Mouse (Mus musculus): Measurements from ENCODE around the gene Hk3. TPM values are rescaled to one million over a fixed set of nuclear protein-coding genes. Genes with fewer than 3 reads are reported as not detected.

Gene Hk3
- polyA plus RNA-seq, 1 experiment from 2014 or later, result 0.58 TPM

DNA sequence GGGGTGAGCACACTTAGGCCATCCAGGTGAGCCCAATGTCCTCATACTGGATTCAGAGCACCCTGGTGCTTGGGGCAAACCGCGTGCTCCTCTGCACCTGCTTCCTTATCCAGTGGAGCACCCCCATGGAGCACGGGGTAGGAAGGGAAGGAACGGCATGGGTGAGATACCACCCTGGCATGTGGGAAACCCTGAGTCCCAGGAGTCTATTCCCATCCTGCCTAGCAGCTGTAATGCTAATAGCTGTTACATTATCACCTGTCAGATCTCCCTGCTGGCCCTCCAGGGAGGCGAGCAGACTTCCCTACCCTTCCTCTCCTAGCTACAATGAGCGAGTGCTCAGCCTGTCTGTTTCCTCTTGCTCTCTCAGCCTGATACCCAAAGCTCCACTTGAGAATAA, 26.0 kb downstream of the Hk3 start:
- Histone ChIP-seq H3K9me3 (no peaks in the 10 kb centered on the region), H3K36me3 (replicated peaks) (0 out of 2 replicates have a peak, but pooled peaks cover 3% of the 10 kb centered on the region), H3K4me1 (peaks cover 77% of the 10 kb centered on the region), H3K27ac (peak overlapping the region; percentile 85), H3K27me3 (ENCODE audit: poor library complexity, severe bottlenecking) (peaks cover 92% of the 10 kb centered on the region), H3K4me3 (peak overlapping the region; percentile 23; the same call in 1 of the 2 replicates)
- WGBS, result 54% methylated on average over 6 of the region's 6 CpGs
- DNase-seq (ENCODE audit: extremely low spot score, low spot score), result no peak

DNA sequence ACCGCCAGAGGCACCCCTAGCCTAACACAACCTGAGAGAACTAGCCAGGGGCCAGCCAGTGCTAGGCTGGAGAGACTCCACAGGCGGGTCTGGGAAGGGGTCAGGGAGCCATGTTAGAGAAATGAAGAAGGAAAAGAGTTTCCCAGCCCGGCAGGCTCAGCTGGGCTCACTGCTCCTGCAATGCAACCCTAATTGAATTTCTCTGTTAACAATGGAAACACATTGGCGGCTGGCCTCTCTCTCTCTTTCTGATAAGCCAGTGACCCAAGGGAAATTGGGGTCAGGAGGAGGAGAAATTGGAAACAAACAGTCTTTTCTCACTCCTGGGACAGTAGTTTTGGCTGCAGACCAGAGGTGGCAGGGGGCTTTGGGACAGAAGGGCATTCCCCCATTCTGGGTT, 26.6 kb downstream of the Hk3 start:
- Histone ChIP-seq H3K4me3 (peak overlapping the region; percentile 23), H3K36me3 (replicated peaks) (no peaks in the 10 kb centered on the region), H3K9me3 (no peaks in the 10 kb centered on the region), H3K27ac (peak overlapping the region; percentile 85), H3K4me1 (peaks cover 83% of the 10 kb centered on the region), H3K27me3 (ENCODE audit: poor library complexity, severe bottlenecking) (peaks cover 92% of the 10 kb centered on the region)
- peak; percentile 69 for DNase-seq (ENCODE audit: extremely low spot score, low spot score)
- 2% methylated on average over 4 of the region's 4 CpGs for WGBS

DNA sequence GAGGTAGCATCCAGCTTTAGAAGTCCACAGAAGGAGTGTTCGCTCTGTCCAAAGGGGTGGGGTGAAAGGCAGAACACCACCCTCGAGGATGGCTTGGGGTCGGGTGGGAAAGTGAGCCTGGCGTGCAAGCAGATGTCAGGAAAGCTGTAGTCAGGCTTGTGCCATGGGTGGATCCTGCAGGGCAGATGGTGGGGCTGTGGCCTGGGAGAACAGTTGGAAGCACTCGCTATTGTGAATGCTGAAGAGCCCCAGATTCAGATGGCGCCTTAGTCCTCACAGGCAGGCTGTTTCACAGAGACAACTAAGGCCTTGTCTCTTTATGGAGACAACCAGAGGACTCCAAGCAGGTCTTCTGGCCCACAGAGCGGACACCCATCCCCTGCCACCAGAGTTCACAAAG, 29.0 kb downstream of the Hk3 start:
- H3K27ac ChIP-seq, result peak overlapping the region; percentile 69
- peaks cover 90% of the 10 kb centered on the region for H3K4me1 ChIP-seq

DNA sequence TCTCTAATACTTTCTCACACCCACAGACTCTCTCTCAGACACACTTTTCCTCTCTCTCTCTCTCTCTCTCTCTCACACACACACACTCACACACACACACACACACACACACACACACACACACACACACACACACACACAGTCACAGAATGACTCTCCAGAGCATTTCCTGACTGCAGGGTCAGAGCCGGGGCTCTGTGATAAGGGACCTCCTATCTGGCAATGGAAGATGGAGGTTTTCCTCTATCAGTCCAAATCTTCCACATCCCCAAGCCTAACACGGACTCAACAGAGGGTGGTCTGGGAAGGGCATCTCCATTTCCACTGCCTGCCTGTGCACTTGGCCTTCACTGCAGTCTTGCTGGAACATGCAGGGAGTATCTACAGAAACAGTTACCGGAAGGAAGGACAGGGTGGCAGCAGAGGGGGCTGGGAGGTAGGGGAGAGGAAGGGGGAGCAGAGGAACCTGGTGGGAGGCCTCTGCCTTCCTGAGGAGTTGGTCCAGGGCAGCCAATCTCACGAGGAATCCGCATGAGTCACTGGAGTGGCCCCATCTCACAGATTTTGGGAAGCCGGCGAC, 32.9 kb downstream of the Hk3 start:
- 54% methylated on average over 7 of the region's 7 CpGs for WGBS
- no peak for DNase-seq (ENCODE audit: extremely low spot score, low spot score)
- Histone ChIP-seq H3K27me3 (ENCODE audit: poor library complexity, severe bottlenecking) (peaks cover 96% of the 10 kb centered on the region), H3K4me1 (peaks cover 51% of the 10 kb centered on the region), H3K36me3 (replicated peaks) (no peaks in the 10 kb centered on the region), H3K27ac (0 out of 2 replicates have a peak overlapping the region, but pooled peaks have one; percentile 11), H3K9me3 (no peaks in the 10 kb centered on the region), H3K4me3 (no peak overlapping the region)

More for the DNA sequence above, 29.0 kb downstream of the Hk3 start:
- Histone ChIP-seq H3K27me3 (ENCODE audit: poor library complexity, severe bottlenecking) (peaks cover 90% of the 10 kb centered on the region), H3K4me3 (no peak overlapping the region), H3K36me3 (replicated peaks) (no peaks in the 10 kb centered on the region), H3K9me3 (no peaks in the 10 kb centered on the region)
- DNase-seq (ENCODE audit: extremely low spot score, low spot score), result no peak
- 89% methylated on average over 7 of the region's 7 CpGs for WGBS

DNA sequence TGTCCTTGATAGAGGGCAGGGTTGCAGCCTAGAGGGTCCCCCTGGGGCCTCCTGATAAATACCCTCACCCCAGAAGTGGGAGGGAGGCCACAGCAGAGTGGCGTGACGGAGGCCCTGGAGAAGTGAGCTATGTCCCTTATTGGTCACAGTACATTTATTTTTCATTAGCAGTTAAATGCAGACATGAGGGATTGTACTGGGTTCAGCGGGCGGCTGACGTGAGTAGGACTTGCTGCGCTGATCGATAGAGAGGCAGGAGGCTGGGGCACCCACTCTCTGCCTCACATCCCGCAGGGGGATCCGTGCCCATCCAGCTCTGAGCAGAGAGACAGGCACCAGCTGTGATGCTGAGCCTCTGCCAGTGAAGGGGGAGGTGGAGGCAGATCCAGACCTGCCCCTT, 33.8 kb downstream of the Hk3 start:
- peaks cover 42% of the 10 kb centered on the region for H3K4me1 ChIP-seq
- 86% methylated on average over 9 of the region's 9 CpGs for WGBS

DNA sequence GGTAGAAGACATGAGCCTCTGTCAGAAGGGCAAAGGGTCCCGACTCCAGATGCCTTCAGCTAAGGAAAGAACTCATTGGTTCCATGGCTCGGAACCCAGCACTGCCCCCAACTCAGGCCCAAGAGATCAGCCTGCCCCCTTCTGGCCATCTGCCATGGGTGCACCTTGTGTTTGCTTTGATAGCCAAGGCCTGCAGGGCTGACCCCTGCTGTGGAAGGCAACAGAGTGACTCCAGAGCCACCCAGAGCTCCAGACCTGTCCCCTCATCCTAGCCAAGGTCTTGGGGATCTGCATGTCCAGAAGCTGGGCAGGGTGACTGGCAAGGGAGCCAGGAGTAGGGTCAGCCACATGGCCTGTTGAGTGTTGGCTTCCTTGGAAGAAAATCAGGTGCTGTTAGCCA, 37.6 kb downstream of the Hk3 start:
- DNase-seq (ENCODE audit: extremely low spot score, low spot score), result no peak
- WGBS, result 64% methylated on average over 2 of the region's 2 CpGs
- Histone ChIP-seq H3K4me3 (no peak overlapping the region), H3K4me1 (peaks cover 45% of the 10 kb centered on the region), H3K27ac (no peak overlapping the region), H3K27me3 (ENCODE audit: poor library complexity, severe bottlenecking) (peaks cover 99% of the 10 kb centered on the region), H3K36me3 (replicated peaks) (no peaks in the 10 kb centered on the region), H3K9me3 (no peaks in the 10 kb centered on the region)

More for the DNA sequence above, 33.8 kb downstream of the Hk3 start:
- H3K9me3 ChIP-seq, result no peaks in the 10 kb centered on the region
- H3K36me3 ChIP-seq (replicated peaks), result no peaks in the 10 kb centered on the region
- DNase-seq (ENCODE audit: extremely low spot score, low spot score), result no peak
- no peak overlapping the region for H3K4me3 ChIP-seq
- peaks cover 96% of the 10 kb centered on the region for H3K27me3 ChIP-seq (ENCODE audit: poor library complexity, severe bottlenecking)
- H3K27ac ChIP-seq, result 0 out of 2 replicates have a peak overlapping the region, but pooled peaks have one; percentile 44

DNA sequence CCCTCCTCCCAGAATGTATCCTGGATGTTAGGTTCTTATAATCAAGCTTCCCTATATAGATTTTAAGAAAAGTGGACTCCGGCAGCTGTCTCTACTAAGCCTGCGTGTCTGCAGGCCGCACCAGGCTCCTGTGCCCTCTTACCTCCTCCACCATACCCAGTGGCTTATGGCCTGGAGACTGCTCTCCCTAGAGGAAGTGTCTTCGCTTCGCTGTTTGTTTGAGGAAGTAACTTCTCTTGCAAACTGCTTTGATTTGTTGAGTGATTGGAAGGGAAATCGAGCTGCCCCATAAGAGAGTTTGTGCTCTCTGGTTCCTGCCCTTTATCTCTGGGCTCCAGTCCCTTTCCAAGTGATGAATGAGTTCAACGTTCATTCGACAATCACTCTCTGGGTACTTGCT, 38.2 kb downstream of the Hk3 start:
- Histone ChIP-seq H3K4me1 (peaks cover 45% of the 10 kb centered on the region), H3K27me3 (ENCODE audit: poor library complexity, severe bottlenecking) (peaks cover 99% of the 10 kb centered on the region), H3K36me3 (replicated peaks) (no peaks in the 10 kb centered on the region), H3K9me3 (no peaks in the 10 kb centered on the region), H3K27ac (no peak overlapping the region), H3K4me3 (no peak overlapping the region)
- WGBS, result 90% methylated on average over 8 of the region's 8 CpGs
- no peak for DNase-seq (ENCODE audit: extremely low spot score, low spot score)

DNA sequence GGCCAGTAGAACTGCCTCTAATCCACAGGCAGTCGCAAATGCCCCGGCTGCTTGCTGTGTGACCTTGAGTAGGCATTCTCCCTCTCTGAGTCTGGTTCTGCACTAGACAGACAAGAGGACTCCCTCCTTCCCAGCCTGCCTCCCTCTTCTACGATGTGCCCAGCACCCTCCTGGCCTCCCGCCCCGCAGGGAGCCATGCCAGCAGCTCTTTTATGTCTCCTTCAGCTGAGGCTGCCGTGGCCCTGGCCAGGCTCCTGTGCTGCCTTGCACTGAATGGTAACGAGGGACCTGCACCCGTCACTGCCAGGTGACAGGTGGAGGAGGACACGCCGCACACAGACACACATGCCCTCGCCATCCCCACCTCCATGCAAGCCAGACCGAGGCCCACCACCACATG, 40.2 kb downstream of the Hk3 start:
- H3K9me3 ChIP-seq, result no peaks in the 10 kb centered on the region
- H3K4me1 ChIP-seq, result peaks cover 54% of the 10 kb centered on the region
- no peak overlapping the region for H3K27ac ChIP-seq
- no peaks in the 10 kb centered on the region for H3K36me3 ChIP-seq (replicated peaks)
- DNase-seq (ENCODE audit: extremely low spot score, low spot score), result no peak
- peaks cover 96% of the 10 kb centered on the region for H3K27me3 ChIP-seq (ENCODE audit: poor library complexity, severe bottlenecking)
- WGBS, result 73% methylated on average over 12 of the region's 12 CpGs
- no peak overlapping the region for H3K4me3 ChIP-seq

DNA sequence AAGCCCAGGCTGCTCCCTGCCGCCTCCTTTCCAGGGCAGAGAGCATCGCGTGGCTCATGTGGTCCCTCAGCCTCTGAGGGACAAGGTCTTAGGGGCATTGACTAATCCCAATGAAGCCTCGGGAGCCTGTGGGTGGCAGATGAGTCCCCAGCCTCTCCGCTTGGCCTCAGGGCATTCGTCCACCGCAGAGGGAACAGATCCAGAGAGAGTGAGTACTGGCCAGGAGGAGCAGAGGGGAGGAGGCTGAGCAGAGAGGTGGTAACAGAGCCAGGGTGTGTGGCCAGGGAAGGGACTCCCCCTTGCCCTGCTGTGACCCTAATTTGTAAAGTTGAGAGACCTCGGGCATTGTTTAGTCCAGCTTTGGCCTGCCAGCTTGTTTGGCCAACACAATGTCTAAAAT, 42.4 kb downstream of the Hk3 start:
- Histone ChIP-seq H3K36me3 (replicated peaks) (no peaks in the 10 kb centered on the region), H3K9me3 (no peaks in the 10 kb centered on the region), H3K27me3 (ENCODE audit: poor library complexity, severe bottlenecking) (peaks cover 89% of the 10 kb centered on the region), H3K4me3 (no peak overlapping the region), H3K4me1 (peaks cover 67% of the 10 kb centered on the region), H3K27ac (0 out of 2 replicates have a peak overlapping the region, but pooled peaks have one; percentile 32)
- no peak for DNase-seq (ENCODE audit: extremely low spot score, low spot score)
- WGBS, result 24% methylated on average over 8 of the region's 8 CpGs

DNA sequence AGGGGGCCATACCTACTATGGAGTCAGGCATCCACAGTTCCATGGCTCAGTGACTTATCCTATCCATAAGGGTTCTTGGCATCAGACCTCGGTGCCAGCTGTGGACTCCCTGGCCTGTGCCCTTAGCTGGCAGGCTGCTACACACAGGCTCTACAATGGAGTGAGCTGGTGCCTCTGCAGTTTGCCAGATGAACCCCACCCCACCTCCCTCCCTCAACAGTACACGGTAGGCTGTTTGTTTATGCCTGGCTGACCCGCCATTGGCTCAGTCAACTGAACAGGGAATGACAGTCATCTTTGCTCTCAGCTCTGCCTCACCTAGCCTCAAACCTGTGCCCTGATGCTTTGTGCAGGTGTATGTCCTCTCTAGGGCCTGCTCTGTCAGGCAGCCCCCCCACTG, 45.6 kb downstream of the Hk3 start:
- WGBS, result 56% methylated on average over 3 of the region's 3 CpGs

DNA sequence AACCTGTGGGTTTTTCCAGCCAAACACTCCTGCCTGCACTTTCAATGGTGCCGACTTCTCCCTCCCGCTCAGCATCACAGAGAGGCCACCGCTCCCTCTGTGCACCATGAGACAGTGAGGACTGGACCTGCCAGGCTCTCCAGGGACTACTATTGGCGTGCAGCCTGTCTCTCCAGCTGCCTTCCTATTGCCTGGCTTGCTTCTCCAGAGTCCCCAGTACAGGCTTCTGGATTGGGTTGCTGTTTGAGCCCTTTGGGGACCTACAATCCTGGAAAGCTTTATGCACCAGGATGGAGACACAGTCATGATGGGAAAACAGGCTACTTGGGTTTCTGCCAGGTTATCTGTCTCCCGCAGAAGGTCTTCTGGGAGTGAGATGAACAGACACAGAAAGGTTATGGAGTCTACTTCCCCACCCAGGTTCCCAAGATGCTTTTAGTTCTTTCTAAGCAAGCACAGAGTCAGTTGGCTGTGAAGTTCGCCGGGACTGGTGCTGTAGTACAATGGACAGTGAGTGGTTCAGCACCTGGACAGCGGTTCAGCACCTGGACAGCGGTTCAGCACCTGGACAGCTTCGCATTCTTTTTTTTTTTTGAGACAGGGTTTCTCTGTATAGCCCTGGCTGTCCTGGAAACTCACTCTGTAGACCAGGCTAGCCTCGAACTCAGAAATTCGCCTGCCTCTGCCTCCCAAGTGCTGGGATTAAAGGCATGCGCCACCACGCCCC, 50.5 kb downstream of the Hk3 start:
- Histone ChIP-seq H3K9me3 (no peaks in the 10 kb centered on the region), H3K4me1 (peaks cover 53% of the 10 kb centered on the region), H3K4me3 (no peak overlapping the region), H3K27me3 (ENCODE audit: poor library complexity, severe bottlenecking) (peaks cover 89% of the 10 kb centered on the region), H3K36me3 (replicated peaks) (no peaks in the 10 kb centered on the region), H3K27ac (no peak overlapping the region)
- WGBS, result 46% methylated on average over 14 of the region's 14 CpGs
- no peak for DNase-seq (ENCODE audit: extremely low spot score, low spot score)

More for the DNA sequence above, 45.6 kb downstream of the Hk3 start:
- no peak for DNase-seq (ENCODE audit: extremely low spot score, low spot score)
- Histone ChIP-seq H3K27ac (peak overlapping the region; percentile 36; the same call in 1 of the 2 replicates), H3K4me1 (peaks cover 65% of the 10 kb centered on the region), H3K9me3 (no peaks in the 10 kb centered on the region), H3K27me3 (ENCODE audit: poor library complexity, severe bottlenecking) (peaks cover 87% of the 10 kb centered on the region), H3K4me3 (no peak overlapping the region), H3K36me3 (replicated peaks) (no peaks in the 10 kb centered on the region)

DNA sequence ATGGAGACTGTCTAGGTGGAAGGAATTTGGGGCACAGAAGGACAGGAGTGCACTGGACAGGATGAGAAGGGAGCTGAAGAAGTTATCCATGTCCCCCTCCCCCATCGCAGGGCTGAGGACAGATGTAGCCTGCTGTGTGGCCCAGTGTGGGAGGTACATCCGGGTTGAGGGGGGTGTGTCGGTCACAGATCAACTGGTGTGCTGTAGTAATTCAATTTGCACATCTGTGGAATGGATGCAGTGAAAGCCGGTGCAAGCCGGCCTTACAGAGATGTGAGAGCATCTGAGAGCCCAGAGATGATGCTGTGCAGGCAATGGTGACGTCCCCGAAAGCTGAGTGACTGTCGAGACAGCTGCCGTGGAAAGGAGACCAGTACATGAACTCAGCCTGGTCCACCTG, 51.7 kb downstream of the Hk3 start:
- Histone ChIP-seq H3K36me3 (replicated peaks) (no peaks in the 10 kb centered on the region), H3K27me3 (ENCODE audit: poor library complexity, severe bottlenecking) (peaks cover 85% of the 10 kb centered on the region), H3K4me1 (peaks cover 43% of the 10 kb centered on the region), H3K27ac (no peak overlapping the region), H3K9me3 (no peaks in the 10 kb centered on the region), H3K4me3 (no peak overlapping the region)
- WGBS, result 58% methylated on average over 9 of the region's 9 CpGs
- DNase-seq (ENCODE audit: extremely low spot score, low spot score), result no peak

DNA sequence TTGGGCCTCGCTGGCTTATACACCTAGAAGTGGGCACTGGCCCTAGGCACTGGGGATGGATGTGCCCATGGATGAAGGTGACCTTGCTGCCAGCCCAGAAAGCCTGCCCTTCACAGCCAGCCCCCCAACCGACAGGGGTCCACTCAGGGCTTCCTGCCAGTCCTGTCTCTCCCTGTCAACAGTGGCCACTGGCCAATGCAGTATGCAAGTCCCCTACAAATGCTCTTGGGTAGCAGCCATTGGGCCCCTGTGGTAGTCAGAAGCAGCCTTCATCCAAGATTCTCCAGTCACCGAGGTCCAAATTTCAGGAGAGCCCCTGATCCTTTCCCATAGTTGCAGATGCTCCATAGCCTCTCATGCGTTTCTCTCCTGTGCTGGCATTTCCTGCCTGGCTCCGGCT, 52.5 kb downstream of the Hk3 start:
- Histone ChIP-seq H3K9me3 (no peaks in the 10 kb centered on the region), H3K27me3 (ENCODE audit: poor library complexity, severe bottlenecking) (peaks cover 88% of the 10 kb centered on the region), H3K36me3 (replicated peaks) (no peaks in the 10 kb centered on the region), H3K4me3 (no peak overlapping the region), H3K27ac (no peak overlapping the region), H3K4me1 (peaks cover 51% of the 10 kb centered on the region)
- no peak for DNase-seq (ENCODE audit: extremely low spot score, low spot score)
- 75% methylated on average over 5 of the region's 5 CpGs for WGBS

Measured in forebrain, embryonic 10.5 days (tissue).